Mouse (Mus musculus): ENCODE data around the gene Ccdc88a. TPM values are rescaled to one million over a fixed set of nuclear protein-coding genes. Genes with fewer than 3 reads are reported as not detected.

Gene Ccdc88a
- 100 to 1,000 TPM in 1 of 2 experiments, 10 to 100 TPM in 1; 91.1 to 104 TPM for total RNA-seq (2023)

DNA sequence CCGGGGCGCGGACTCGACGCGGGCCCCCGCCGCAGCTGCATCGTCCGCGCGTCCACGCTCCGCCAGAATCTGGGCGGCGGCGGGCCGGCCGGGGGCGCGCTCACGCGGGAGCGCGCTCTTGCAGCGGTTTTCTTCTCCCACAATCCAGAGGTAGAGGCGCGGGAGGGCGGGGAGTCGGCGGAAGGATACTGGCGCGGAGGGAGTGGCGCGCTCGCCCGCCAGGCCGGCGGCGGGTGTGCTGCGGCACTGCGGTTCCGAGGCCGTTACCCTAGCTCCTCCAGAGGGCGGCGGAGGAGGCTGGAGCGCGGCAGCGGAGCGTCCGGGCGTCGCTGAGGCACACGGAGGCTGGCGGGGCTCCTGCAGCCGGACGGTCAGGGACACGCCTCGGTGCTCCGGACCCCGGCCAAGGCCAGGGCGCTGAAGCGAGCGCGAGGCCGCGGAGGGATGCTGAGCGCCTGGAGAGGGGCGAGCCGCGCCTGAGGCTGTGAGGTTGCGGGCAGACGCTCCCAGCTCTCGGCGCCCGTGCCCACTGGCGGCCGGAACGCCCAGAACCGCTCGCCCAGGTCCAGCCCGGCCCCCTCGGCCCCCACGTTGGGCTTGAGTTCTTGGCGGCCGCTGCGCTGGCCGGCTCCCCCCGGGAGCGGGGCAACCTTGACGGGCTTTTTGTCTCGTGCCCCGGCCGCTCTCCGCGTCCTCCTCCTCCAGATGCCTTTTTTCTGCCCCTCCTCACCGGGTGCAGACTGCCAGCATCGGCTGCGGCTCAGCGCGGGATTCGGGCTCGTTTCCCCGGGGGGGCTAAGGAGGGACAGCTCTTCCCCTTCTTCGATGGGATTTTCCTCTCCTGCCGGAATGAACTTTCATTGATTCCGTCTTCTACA is at the start of gene Ccdc88a:
Gene Ccdc88a, plus strand, starts transcription at position 263 of the 878 bp plus-strand sequence.

DNA sequence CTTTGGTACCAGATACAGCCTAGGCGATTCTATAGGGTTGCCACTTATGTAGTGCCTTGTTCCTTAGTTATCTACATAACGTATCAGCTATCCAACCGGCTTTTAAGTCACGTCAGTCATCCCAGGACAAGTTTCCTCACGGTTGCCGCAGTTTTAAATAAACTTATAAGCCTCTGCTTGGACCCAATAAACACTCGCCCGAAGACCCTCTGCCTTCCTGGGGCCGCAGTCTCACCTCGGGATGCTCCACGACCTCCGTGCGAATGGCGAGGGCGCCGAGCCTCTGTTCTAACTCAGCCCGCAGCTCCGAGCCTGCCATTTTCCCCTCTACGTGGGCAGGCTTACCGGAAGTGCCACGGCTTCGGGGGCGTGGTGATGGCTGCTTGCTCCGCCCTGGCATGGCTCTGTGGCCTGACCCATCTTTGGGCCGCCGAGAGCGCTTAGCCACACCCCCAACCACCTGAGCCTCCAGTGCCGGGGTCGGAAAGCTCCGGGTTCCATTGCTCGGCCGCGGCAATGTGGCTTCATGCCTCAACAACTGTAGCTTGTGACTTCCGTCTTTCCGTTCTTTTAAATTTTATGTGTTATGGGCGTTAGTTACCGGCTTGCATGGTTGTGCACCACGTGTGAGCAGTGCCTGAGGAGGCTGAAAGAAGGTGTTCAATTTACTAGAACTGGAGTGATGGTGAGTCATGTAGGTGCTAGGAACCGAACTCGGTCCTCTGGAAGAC is 141.4 kb downstream of the Ccdc88a start, which contains the start of gene Prorsd1:
Gene Prorsd1, minus strand, starts transcription at position 352 of the 731 bp plus-strand sequence.

DNA sequence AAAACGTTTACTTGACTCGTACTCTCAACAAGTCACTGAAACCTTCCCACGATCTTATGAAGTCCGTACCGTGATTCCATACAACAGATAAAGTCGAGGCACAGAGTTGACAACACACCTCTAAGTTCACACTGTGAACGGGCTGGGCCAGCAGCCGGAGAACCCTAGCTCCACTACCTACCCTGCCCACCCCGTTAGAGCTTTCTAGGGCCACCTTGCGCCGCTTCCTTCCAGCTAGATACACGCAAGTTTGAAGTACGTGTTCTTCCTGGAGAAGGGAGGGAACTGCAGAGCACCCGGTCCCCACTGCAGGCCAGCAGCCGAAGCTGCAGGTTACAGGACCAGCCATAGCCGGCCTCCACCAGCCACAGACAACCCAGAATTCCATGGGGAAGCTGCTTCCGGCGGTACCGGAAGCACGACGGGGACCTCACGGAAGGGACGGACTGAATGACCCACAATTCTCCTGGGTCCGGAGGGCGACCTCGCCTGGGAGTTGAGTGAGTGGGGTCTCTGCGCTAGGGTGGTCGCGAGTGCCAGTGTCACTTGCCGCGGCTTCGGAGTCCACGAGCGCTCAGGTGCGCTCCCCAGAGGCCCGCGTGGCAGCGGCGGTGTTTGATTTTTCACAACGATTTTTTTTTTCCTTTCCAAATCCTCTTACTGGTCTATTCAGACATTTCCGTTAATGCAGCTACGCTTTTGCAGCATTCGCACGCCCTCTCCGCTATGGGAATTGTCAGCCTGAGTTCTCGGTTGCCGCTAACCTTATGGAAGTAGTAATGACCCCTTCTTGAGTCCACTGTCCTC is 152.7 kb downstream of the Ccdc88a start, which contains the start of gene Mtif2:
Gene Mtif2, plus strand, starts transcription at position 421 of the 807 bp plus-strand sequence.

DNA sequence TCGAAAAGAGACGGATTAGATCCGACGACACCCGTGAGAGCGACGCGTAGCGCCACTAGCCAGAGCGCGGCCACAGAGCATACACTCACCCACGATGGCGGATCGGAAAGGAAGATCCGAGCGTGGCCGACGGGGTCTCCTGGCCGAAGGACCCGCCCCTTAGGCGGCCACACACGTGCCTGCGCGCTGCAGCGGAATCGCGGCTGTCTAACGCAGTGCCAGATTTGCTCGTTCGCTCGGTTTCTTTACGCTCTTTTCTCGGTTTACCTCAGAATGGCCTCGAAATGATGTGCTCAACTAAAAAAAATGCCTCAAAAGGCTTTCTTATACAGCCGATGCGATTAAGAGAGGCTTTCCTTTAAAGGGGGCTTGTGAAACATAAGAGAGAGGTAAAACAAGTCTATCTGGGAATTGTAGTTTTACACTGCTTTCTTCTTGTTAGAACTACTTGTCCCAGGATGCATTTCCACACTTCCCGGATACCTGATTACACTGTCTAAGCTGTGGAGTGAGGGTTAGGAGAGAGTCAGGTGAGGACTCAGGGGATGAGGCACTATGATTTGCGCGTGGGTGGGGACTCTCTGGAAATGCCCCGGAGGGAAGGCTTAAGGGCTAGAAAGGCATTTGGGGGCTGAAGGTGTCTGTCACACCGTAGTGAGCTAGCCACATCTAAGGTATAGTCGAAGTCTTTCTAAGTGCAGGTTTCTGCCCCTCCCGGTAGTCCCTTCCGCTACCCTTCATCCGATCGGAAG is 174.5 kb downstream of the Ccdc88a start, which contains the start of the genes Clhc1 and Rps27a:
Gene Clhc1, plus strand, starts transcription at position 199 of the 752 bp plus-strand sequence.
Gene Rps27a, minus strand, starts transcription at position 358 of the 752 bp plus-strand sequence.

Other genes with a start within 250 kb of the Ccdc88a start
- gene Pnpt1, start 242.9 kb upstream of the Ccdc88a start, total RNA-seq (2023), result 10 to 100 TPM; 26.3 to 34.3 TPM
- 10 to 100 TPM; 85.5 to 90.2 TPM for gene Ppp4r3b, start 200.8 kb upstream of the Ccdc88a start, total RNA-seq (2023)
- 10 to 100 TPM; 10.1 to 10.9 TPM for gene Cfap36, start 126.2 kb upstream of the Ccdc88a start, total RNA-seq (2023)
- gene Prorsd1, start 141.4 kb downstream of the Ccdc88a start, total RNA-seq (2023), result 10 to 100 TPM; 12.8 to 13.3 TPM
- 10 to 100 TPM; 14.4 to 17.6 TPM for gene Mtif2, start 152.8 kb downstream of the Ccdc88a start, total RNA-seq (2023)
- gene Clhc1, start 174.3 kb downstream of the Ccdc88a start, total RNA-seq (2023), result not detected
- 1,000 to 10,000 TPM; 1,162 to 1,346 TPM for gene Rps27a, start 174.5 kb downstream of the Ccdc88a start, total RNA-seq (2023)

Measured in monocyte, adult 59 days (primary cell).